Mouse (Mus musculus) liver, embryonic 11.5 days (tissue): ENCODE measurements around the gene Tktl2. TPM values are rescaled to one million over a fixed set of nuclear protein-coding genes. Genes with fewer than 3 reads are reported as not detected.

Experiments used
- ATAC-seq: fragments of 200-750 bp; cut with Nextera tagmentation; replicated peaks from 2 replicates; pipeline ENCODE4 v1.8.0; 2017; ENCODE audit warnings: moderate number of reproducible peaks, mild to moderate bottlenecking, moderate TSS enrichment, moderate library complexity; ENCODE audit not compliant: low FRiP score
- DNase-seq: peaks from one replicate; pipeline ENCODE4 v3.0.0-alpha.2; 2017; ENCODE audit warnings: low spot score
- H3K27ac ChIP-seq: fragments of 300-500 bp; sonication (generic); 2 replicates; pipeline ENCODE4 v1.5.1; 2014; ENCODE audit warnings: mild to moderate bottlenecking, low read depth, low read length, control low read depth
- H3K27me3 ChIP-seq: fragments of 300-500 bp; sonication (generic); replicated peaks from 2 replicates; pipeline ENCODE4 v1.6.1; 2014; ENCODE audit warnings: low read length, mixed read lengths; ENCODE audit not compliant: control insufficient read depth, insufficient read depth
- H3K36me3 ChIP-seq: fragments of 300-500 bp; sonication (generic); 2 replicates; pipeline ENCODE4 v1.6.1; 2014; ENCODE audit warnings: mild to moderate bottlenecking, low read length, moderate library complexity, mixed read lengths; ENCODE audit not compliant: control insufficient read depth, insufficient read depth
- H3K4me1 ChIP-seq: fragments of 300-500 bp; sonication (generic); replicated peaks from 2 replicates; pipeline ENCODE4 v1.6.1; 2014; ENCODE audit warnings: low read length, mixed read lengths; ENCODE audit not compliant: control insufficient read depth, insufficient read depth
- H3K4me2 ChIP-seq: fragments of 300-500 bp; sonication (generic); 2 replicates; pipeline ENCODE4 v1.6.1; 2014; ENCODE audit warnings: mild to moderate bottlenecking, control low read depth, moderate library complexity
- H3K4me3 ChIP-seq: fragments of 300-500 bp; sonication (generic); 2 replicates; pipeline ENCODE4 v1.5.1; 2014; ENCODE audit warnings: low read depth, low read length, control low read depth
- H3K9ac ChIP-seq: fragments of 300-500 bp; sonication (generic); 2 replicates; pipeline ENCODE4 v1.6.1; 2014; ENCODE audit warnings: low read depth, low read length, control low read depth
- H3K9me3 ChIP-seq: fragments of 300-500 bp; sonication (generic); 2 replicates; pipeline ENCODE4 v1.6.1; 2016; ENCODE audit warnings: low read length, inconsistent platforms, mixed read lengths; ENCODE audit not compliant: control insufficient read depth
- WGBS: fragments of 180-500 bp; shearing (Covaris S2); extraction: QIAGEN DNeasy Blood & Tissue Kit; methylation state at CpG from one replicate; pipeline ENCODE4 v1.1.7; 2014; 5-methylcytosine and 5-hydroxymethylcytosine counted together
- polyA plus RNA-seq: library from polyadenylated mRNA; unstranded; fragments of >200 nt; fragmentation: Nextera tagmentation; extraction: Ambion mirVana; gene quantifications from 2 replicates; pipeline ENCODE4 v1.2.1, GENCODE M21; 2014

Tktl2 gene
- polyA plus RNA-seq: not detected in 2 replicates

GRCm38 (mm10) chr8:66511537-66511936 lies at the start of gene Tktl2:
Gene Tktl2 (plus strand): TSS chr8:66511756.
- ATAC-seq (no peak), DNase-seq (no peak)
- Histone ChIP-seq H3K4me2 (no peak within 1 kb of the TSS), H3K9ac (no peak within 1 kb of the TSS), H3K36me3 (no peaks in the 10 kb centered on the region), H3K27me3 (no peaks in the 10 kb centered on the region), H3K4me3 (no peak within 1 kb of the TSS), H3K27ac (no peak within 1 kb of the TSS), H3K4me1 (no peaks in the 10 kb centered on the region), H3K9me3 (no peaks in the 10 kb centered on the region)
- 93% methylated on average over 22 of the region's 22 CpGs for WGBS

- Histone ChIP-seq H3K27ac (no peak overlapping the region), H3K36me3 (no peaks in the 10 kb centered on the region), H3K27me3 (no peaks in the 10 kb centered on the region), H3K4me2 (no peak overlapping the region), H3K4me1 (no peaks in the 10 kb centered on the region), H3K9me3 (no peaks in the 10 kb centered on the region), H3K4me3 (no peak overlapping the region), H3K9ac (no peak overlapping the region)
- no peak for DNase-seq
- no peak for ATAC-seq
- 67% methylated on average over 3 of the region's 3 CpGs for WGBS
Observed at GRCm38 (mm10) chr8:66469821-66470220, 41.7 kb upstream of the Tktl2 start.

GRCm38 (mm10) chr8:66476880-66477279 lies 34.7 kb upstream of the Tktl2 start:
- Histone ChIP-seq H3K27me3 (no peaks in the 10 kb centered on the region), H3K9me3 (no peaks in the 10 kb centered on the region), H3K36me3 (peaks cover 29% of the 10 kb centered on the region), H3K9ac (no peak overlapping the region), H3K4me1 (no peaks in the 10 kb centered on the region), H3K27ac (no peak overlapping the region), H3K4me3 (no peak overlapping the region), H3K4me2 (no peak overlapping the region)
- ATAC-seq: no peak
- DNase-seq: no peak
- WGBS: 93% methylated on average over 3 of the region's 3 CpGs

GRCm38 (mm10) chr8:66486084-66486763 lies 25.3 kb upstream of the Tktl2 start, which contains the start of gene Tma16:
Gene Tma16 (minus strand): TSS chr8:66486530.
- no peaks in the 10 kb centered on the region for H3K4me1 ChIP-seq
- WGBS: under 1% methylated on average over 45 of the region's 45 CpGs
- no peak within 1 kb of the TSS for H3K27ac ChIP-seq
- H3K4me2 ChIP-seq: peak within 1 kb of the TSS; percentile 71
- ATAC-seq (peak; percentile 94), DNase-seq (peak; percentile 85)
- peaks cover 9% of the 10 kb centered on the region; the same call in 1 of the 2 replicates for H3K36me3 ChIP-seq
- peak within 1 kb of the TSS; percentile 84 for H3K9ac ChIP-seq
- H3K4me3 ChIP-seq: peak within 1 kb of the TSS; percentile 88
- no peaks in the 10 kb centered on the region for H3K27me3 ChIP-seq
- H3K9me3 ChIP-seq: no peaks in the 10 kb centered on the region

GRCm38 (mm10) chr8:66488556-66488955 lies 23.0 kb upstream of the Tktl2 start:
- no peaks in the 10 kb centered on the region for H3K27me3 ChIP-seq
- no peak overlapping the region for H3K27ac ChIP-seq
- no peaks in the 10 kb centered on the region for H3K9me3 ChIP-seq
- H3K4me2 ChIP-seq: no peak overlapping the region
- no peaks in the 10 kb centered on the region; the same call in 1 of the 2 replicates for H3K36me3 ChIP-seq
- ATAC-seq: no peak
- no peak for DNase-seq
- no peak overlapping the region for H3K9ac ChIP-seq
- H3K4me3 ChIP-seq: no peak overlapping the region
- H3K4me1 ChIP-seq: no peaks in the 10 kb centered on the region
- 44% methylated on average over 3 of the region's 3 CpGs for WGBS

GRCm38 (mm10) chr8:66490624-66491023 lies 20.9 kb upstream of the Tktl2 start:
- no peaks in the 10 kb centered on the region for H3K36me3 ChIP-seq
- 68% methylated on average over 4 of the region's 4 CpGs for WGBS
- DNase-seq (no peak), ATAC-seq (no peak)
- H3K9me3 ChIP-seq: no peaks in the 10 kb centered on the region
- H3K9ac ChIP-seq: no peak overlapping the region
- no peak overlapping the region for H3K4me2 ChIP-seq
- no peak overlapping the region for H3K4me3 ChIP-seq
- no peak overlapping the region for H3K27ac ChIP-seq
- H3K4me1 ChIP-seq: no peaks in the 10 kb centered on the region
- no peaks in the 10 kb centered on the region for H3K27me3 ChIP-seq

GRCm38 (mm10) chr8:66494496-66494895 lies 17.1 kb upstream of the Tktl2 start:
- Histone ChIP-seq H3K9ac (no peak overlapping the region), H3K4me1 (no peaks in the 10 kb centered on the region), H3K9me3 (no peaks in the 10 kb centered on the region), H3K36me3 (no peaks in the 10 kb centered on the region), H3K27ac (no peak overlapping the region), H3K4me3 (no peak overlapping the region), H3K27me3 (no peaks in the 10 kb centered on the region), H3K4me2 (no peak overlapping the region)
- DNase-seq (no peak), ATAC-seq (no peak)
- 71% methylated on average over 2 of the region's 2 CpGs for WGBS

- Histone ChIP-seq H3K27ac (no peak overlapping the region), H3K4me1 (no peaks in the 10 kb centered on the region), H3K27me3 (no peaks in the 10 kb centered on the region), H3K9ac (no peak overlapping the region), H3K36me3 (no peaks in the 10 kb centered on the region), H3K4me3 (no peak overlapping the region), H3K9me3 (no peaks in the 10 kb centered on the region), H3K4me2 (no peak overlapping the region)
- ATAC-seq: peak; percentile 69
- 8% methylated on average over 8 of the region's 8 CpGs for WGBS
- DNase-seq: no peak
Observed at GRCm38 (mm10) chr8:66495726-66496125, 15.8 kb upstream of the Tktl2 start.

GRCm38 (mm10) chr8:66496998-66497577 lies 14.5 kb upstream of the Tktl2 start:
- ATAC-seq: no peak
- no peak for DNase-seq
- WGBS: 15% methylated on average over 4 of the region's 4 CpGs

More at GRCm38 (mm10) chr8:66496998-66497577, 14.5 kb upstream of the Tktl2 start:
- Histone ChIP-seq H3K4me2 (no peak overlapping the region), H3K27me3 (no peaks in the 10 kb centered on the region), H3K36me3 (no peaks in the 10 kb centered on the region), H3K27ac (no peak overlapping the region), H3K4me1 (no peaks in the 10 kb centered on the region), H3K4me3 (no peak overlapping the region), H3K9me3 (no peaks in the 10 kb centered on the region), H3K9ac (no peak overlapping the region)
